Mouse (Mus musculus) megakaryocyte, embryonic 14.5 days (primary cell): Measurements from ENCODE around the gene Aktip.

Experiments used
- FLI1 ChIP-seq: IDR thresholded peaks from 2 replicates; pipeline ENCODE4 v1.6.1; 2012; ENCODE audit warnings: low read length, inconsistent platforms, mixed read lengths
- GATA1 ChIP-seq: IDR thresholded peaks from 3 replicates; pipeline ENCODE4 v1.6.1; 2012; ENCODE audit warnings: mixed read lengths, low read length, inconsistent platforms, borderline replicate concordance

- TF ChIP-seq GATA1 (no peak), FLI1 (no peak)
Observed at GRCm38 (mm10) chr8:91077077-91077867, 122.5 kb downstream of the Aktip start.
